8 mouse cellular contexts compared by ENCODE assay signal in genomic region chr6:83774126-83774525, GRCm38 (mm10). TPM values are rescaled to one million over a fixed set of nuclear protein-coding genes. Genes with fewer than 3 reads are reported as not detected.
A peak's percentile ranks its signal among the peaks of the same experiment; 100 is the strongest.
DNase-seq lines count a peak whose midpoint lies in the region; ATAC-seq and TF ChIP-seq lines count a peak whose summit lies in the region.
"Had no signal": no experiment of that assay in that cellular context is flagged by ENCODE, and none has a peak within 500 bp of the region (broad histone marks: within the 10 kb centered on the region; RNA-seq: fewer than 3 reads in every experiment).

No protein-coding gene starts in this region.

- no peak for TF ChIP-seq POLR2A in CH12.LX (IDR thresholded peaks at IDR 0.05; ENCODE audit: low read depth, low read length)

- in situ Hi-C loops in CH12.LX (cut with MboI; ENCODE audit: low pct_ligation_motif_present, low pct_unique_long_range_greater_than_20kb, low sequenced_read_pairs): no loop called here

- TF ChIP-seq RAD21 in CH12.LX (IDR thresholded peaks at IDR 0.05; ENCODE audit: low read depth, low read length): no peak

- 0 out of 2 replicates have a peak overlapping the region, but pooled peaks have one; percentile 20 for H3K9ac ChIP-seq in CH12.LX (ENCODE audit: insufficient read depth, low read depth)
- H3K9ac ChIP-seq in forebrain, embryonic 16.5 days (replicated peaks; ENCODE audit: low read depth, low read length): no peak overlapping the region
- peak overlapping the region; percentile 96 for H3K9ac ChIP-seq in liver, embryonic 15.5 days

- peak overlapping the region; percentile 89 for H3K4me2 ChIP-seq in CH12.LX (ENCODE audit: insufficient read depth, low read depth, poor library complexity, severe bottlenecking)
- H3K4me2 ChIP-seq in forebrain, embryonic 16.5 days (ENCODE audit: low read length): peak overlapping the region; percentile 62
- H3K4me2 ChIP-seq in liver, embryonic 15.5 days: peak overlapping the region; percentile 86

- dilution Hi-C loops in CH12.LX (cut with MboI; ENCODE audit: extremely low pct_ligation_motif_present, extremely low pct_unique_long_range_greater_than_20kb, low sequenced_read_pairs): no loop called here

- peaks cover 11% of the 10 kb centered on the region for H3K79me2 ChIP-seq in CH12.LX (replicated peaks; ENCODE audit: control insufficient read depth, extremely low read depth, insufficient read depth, poor library complexity, severe bottlenecking)

- 62% methylated on average over 9 of the region's 9 CpGs for WGBS in forebrain, embryonic 16.5 days
- 50% methylated on average over 8 of the region's 9 CpGs for WGBS in liver, embryonic 15.5 days (ENCODE audit: insufficient replicate concordance)

- H3K36me3 ChIP-seq in CH12.LX (replicated peaks in 1 of 2; ENCODE audit: control insufficient read depth in 1 of 2, insufficient read depth in 1 of 2, low read length in 1 of 2): peaks cover 39 to 50% of the 10 kb centered on the region in 2 experiments
- no peaks in the 10 kb centered on the region; the same call in 1 of the 2 replicates for H3K36me3 ChIP-seq in forebrain, embryonic 16.5 days (ENCODE audit: control insufficient read depth, insufficient read depth)
- H3K36me3 ChIP-seq in liver, embryonic 15.5 days (replicated peaks): peaks cover 42% of the 10 kb centered on the region

- H3K4me3 ChIP-seq in CH12.LX (replicated peaks in 1 of 3; ENCODE audit: low read depth in 2 of 3, low read length in 2 of 3, poor library complexity in 1 of 3): peak overlapping the region; percentile 24 to 98 (median 31)
- no peak overlapping the region for H3K4me3 ChIP-seq in forebrain, embryonic 16.5 days (replicated peaks; ENCODE audit: low read length)
- peak overlapping the region; percentile 92 for H3K4me3 ChIP-seq in liver, embryonic 15.5 days (replicated peaks)

- peaks cover 7 to 33% of the 10 kb centered on the region in 2 experiments for H3K4me1 ChIP-seq in CH12.LX (ENCODE audit: control insufficient read depth in 1 of 2, insufficient read depth in 2 of 2)
- peaks cover 21% of the 10 kb centered on the region for H3K4me1 ChIP-seq in forebrain, embryonic 16.5 days (replicated peaks; ENCODE audit: control insufficient read depth, insufficient read depth, low read length)
- peaks cover 28% of the 10 kb centered on the region for H3K4me1 ChIP-seq in liver, embryonic 15.5 days (replicated peaks)

- no peaks in the 10 kb centered on the region for H3K27me3 ChIP-seq in CH12.LX (replicated peaks)
- no peaks in the 10 kb centered on the region for H3K27me3 ChIP-seq in forebrain, embryonic 16.5 days (replicated peaks; ENCODE audit: control insufficient read depth, insufficient read depth, low read length)
- H3K27me3 ChIP-seq in liver, embryonic 15.5 days: no peaks in the 10 kb centered on the region

- no peak for TF ChIP-seq CTCF in CH12.LX (conservative IDR thresholded peaks at IDR 0.05 in 1 of 2, IDR thresholded peaks at IDR 0.05 in 1 of 2; ENCODE audit: low read depth in 2 of 2, low read length in 2 of 2)

- ATAC-seq in forebrain, embryonic 16.5 days: no peak
- ATAC-seq in liver, embryonic 15.5 days (ENCODE audit: insufficient read depth): no peak
- no peak for ATAC-seq in megakaryocyte-erythroid progenitor cell, adult 5-6 weeks (replicated peaks; ENCODE audit: low FRiP score, low TSS enrichment, poor library complexity, severe bottlenecking)

- H3K27ac ChIP-seq in CH12.LX (ENCODE audit: insufficient read depth, low read depth): no peak overlapping the region
- no peak overlapping the region for H3K27ac ChIP-seq in forebrain, embryonic 16.5 days (ENCODE audit: low read length)
- no peak overlapping the region for H3K27ac ChIP-seq in liver, embryonic 15.5 days (replicated peaks)

- H3K9me3 ChIP-seq in CH12.LX (replicated peaks; ENCODE audit: low read length): no peaks in the 10 kb centered on the region
- no peaks in the 10 kb centered on the region for H3K9me3 ChIP-seq in forebrain, embryonic 16.5 days (ENCODE audit: control insufficient read depth, low read length)
- H3K9me3 ChIP-seq in liver, embryonic 15.5 days (replicated peaks): no peaks in the 10 kb centered on the region

- peak; percentile 76 for DNase-seq in 3T3-L1 (ENCODE audit: low read depth, low spot score)
- no peak for DNase-seq in CH12.LX (ENCODE audit: extremely low read depth)
- DNase-seq in thymus, postnatal 10 days (ENCODE audit: low spot score in 2 of 2): no peak
- no peak for DNase-seq in right cerebral cortex, postnatal 4 days

- no peak for TF ChIP-seq EP300 in CH12.LX (IDR thresholded peaks at IDR 0.05; ENCODE audit: low read length)

TF ChIP-seq in CH12.LX, 34 proteins besides CTCF, POLR2A, EP300 and RAD21:
- TF ChIP-seq ELF1 (IDR thresholded peaks at IDR 0.05; ENCODE audit: low read depth, low read length): no peak
- no peak for TF ChIP-seq SMC3 (IDR thresholded peaks at IDR 0.05; ENCODE audit: low read depth, low read length)
- no peak for TF ChIP-seq MAZ (IDR thresholded peaks at IDR 0.05; ENCODE audit: low read depth, low read length)

RNA-seq across cellular contexts. Expression of gene Tex261, which starts 1.5 kb away (rescaled TPM):
- total RNA-seq in CH12.LX (2012; rRNA removed): 44.6 and 52.4 TPM in 2 replicates
- 42.4 and 65.6 TPM in 2 replicates for total RNA-seq in CH12.LX (2014; rRNA removed)
- 87.8 and 88.9 TPM in 2 replicates for polyA plus RNA-seq in CH12.LX (2012; ENCODE audit: insufficient read length, low read depth)
- polyA plus RNA-seq in forebrain, embryonic 16.5 days (2015; fragmentation: Nextera tagmentation; extraction: Ambion mirVana): 63.1 and 79.0 TPM in 2 replicates
- polyA plus RNA-seq in liver, embryonic 15.5 days (2015; fragmentation: Nextera tagmentation; extraction: Ambion mirVana): 42.3 and 44.0 TPM in 2 replicates
- total RNA-seq in megakaryocyte-erythroid progenitor cell, adult 5-6 weeks (2014; fragmentation: Nextera tagmentation): 53.2 and 57.9 TPM in 2 replicates
- total RNA-seq in megakaryocyte-erythroid progenitor cell, adult 5-6 weeks (2017): 21.3 and 39.1 TPM in 2 replicates

RNA-seq across cellular contexts. Expression of gene Ankrd53, which starts 11.7 kb away (rescaled TPM):
- total RNA-seq in CH12.LX (2012; rRNA removed) (0.08 and 0.13 TPM in 2 replicates), CH12.LX (2014; rRNA removed) (not detected in 2 replicates)
- 0.34 and 0.36 TPM in 2 replicates for polyA plus RNA-seq in CH12.LX (2012; ENCODE audit: insufficient read length, low read depth)
- 0.18 TPM in 1 of 2 replicates, not detected in the other for polyA plus RNA-seq in forebrain, embryonic 16.5 days (2015; fragmentation: Nextera tagmentation; extraction: Ambion mirVana)
- not detected in 2 replicates for polyA plus RNA-seq in liver, embryonic 15.5 days (2015; fragmentation: Nextera tagmentation; extraction: Ambion mirVana)
- not detected in 2 replicates for total RNA-seq in megakaryocyte-erythroid progenitor cell, adult 5-6 weeks (2014; fragmentation: Nextera tagmentation)
- total RNA-seq in megakaryocyte-erythroid progenitor cell, adult 5-6 weeks (2017): not detected in 2 replicates
- total RNA-seq: common myeloid progenitor, adult 5-6 weeks had no signal

RNA-seq across cellular contexts. Expression of gene Nagk, which starts 20.7 kb away (rescaled TPM):
- 11.1 and 11.6 TPM in 2 replicates for total RNA-seq in CH12.LX (2012; rRNA removed)
- 4.8 and 5.6 TPM in 2 replicates for total RNA-seq in CH12.LX (2014; rRNA removed)
- 8.8 and 9.8 TPM in 2 replicates for polyA plus RNA-seq in CH12.LX (2012; ENCODE audit: insufficient read length, low read depth)
- 97.5 and 123 TPM in 2 replicates for polyA plus RNA-seq in forebrain, embryonic 16.5 days (2015; fragmentation: Nextera tagmentation; extraction: Ambion mirVana)
- polyA plus RNA-seq in liver, embryonic 15.5 days (2015; fragmentation: Nextera tagmentation; extraction: Ambion mirVana): 16.6 and 20.1 TPM in 2 replicates
- 3.5 and 10.2 TPM in 2 replicates for total RNA-seq in megakaryocyte-erythroid progenitor cell, adult 5-6 weeks (2014; fragmentation: Nextera tagmentation)
- 4.0 and 4.2 TPM in 2 replicates for total RNA-seq in megakaryocyte-erythroid progenitor cell, adult 5-6 weeks (2017)

RNA-seq across cellular contexts. Expression of gene Atp6v1b1, which starts 31.3 kb away (rescaled TPM):
- not detected in 2 replicates for total RNA-seq in CH12.LX (2012; rRNA removed)
- not detected in 2 replicates for total RNA-seq in CH12.LX (2014; rRNA removed)
- not detected in 2 replicates for polyA plus RNA-seq in CH12.LX (2012; ENCODE audit: insufficient read length, low read depth)
- 0.24 TPM in 2 replicates for polyA plus RNA-seq in forebrain, embryonic 16.5 days (2015; fragmentation: Nextera tagmentation; extraction: Ambion mirVana)
- polyA plus RNA-seq in liver, embryonic 15.5 days (2015; fragmentation: Nextera tagmentation; extraction: Ambion mirVana): not detected in 2 replicates
- total RNA-seq in megakaryocyte-erythroid progenitor cell, adult 5-6 weeks (2014; fragmentation: Nextera tagmentation): not detected in 2 replicates
- total RNA-seq in megakaryocyte-erythroid progenitor cell, adult 5-6 weeks (2017): not detected in 2 replicates
- total RNA-seq: common myeloid progenitor, adult 5-6 weeks had no signal

RNA-seq across cellular contexts. Expression of gene Paip2b, which starts 57.4 kb away (rescaled TPM):
- total RNA-seq in CH12.LX (2012; rRNA removed): 30.9 and 31.1 TPM in 2 replicates
- 36.3 and 39.0 TPM in 2 replicates for total RNA-seq in CH12.LX (2014; rRNA removed)
- 26.7 and 34.2 TPM in 2 replicates for polyA plus RNA-seq in CH12.LX (2012; ENCODE audit: insufficient read length, low read depth)
- 33.9 and 50.2 TPM in 2 replicates for polyA plus RNA-seq in forebrain, embryonic 16.5 days (2015; fragmentation: Nextera tagmentation; extraction: Ambion mirVana)
- polyA plus RNA-seq in liver, embryonic 15.5 days (2015; fragmentation: Nextera tagmentation; extraction: Ambion mirVana): 3.3 and 3.7 TPM in 2 replicates
- total RNA-seq in megakaryocyte-erythroid progenitor cell, adult 5-6 weeks (2014; fragmentation: Nextera tagmentation): 8.3 and 17.4 TPM in 2 replicates
- 14.1 and 21.2 TPM in 2 replicates for total RNA-seq in megakaryocyte-erythroid progenitor cell, adult 5-6 weeks (2017)
